Mouse (Mus musculus) adipose tissue, adult 10 weeks (tissue): ENCODE measurements around the gene Slc35a3. TPM values are rescaled to one million over a fixed set of nuclear protein-coding genes. Genes with fewer than 3 reads are reported as not detected.

Source experiments
- polyA plus RNA-seq: library from polyadenylated mRNA; stranded (reverse); fragments of 350-450 nt; fragmentation: Illumina TruSeq; extraction: RNeasy Lipid Tissue Mini Kit (QIAGEN cat#74804); gene quantifications from one replicate; pipeline ENCODE4 v1.2.3, GENCODE M21; 2014; ENCODE audit warnings: low read depth, low replicate concordance

The Slc35a3 gene
- polyA plus RNA-seq, result 22.3 TPM

GRCm38 (mm10) chr3:116712436-116712881 lies at the start of gene Slc35a3:
Gene Slc35a3 (minus strand): TSS chr3:116712831.

DNA sequence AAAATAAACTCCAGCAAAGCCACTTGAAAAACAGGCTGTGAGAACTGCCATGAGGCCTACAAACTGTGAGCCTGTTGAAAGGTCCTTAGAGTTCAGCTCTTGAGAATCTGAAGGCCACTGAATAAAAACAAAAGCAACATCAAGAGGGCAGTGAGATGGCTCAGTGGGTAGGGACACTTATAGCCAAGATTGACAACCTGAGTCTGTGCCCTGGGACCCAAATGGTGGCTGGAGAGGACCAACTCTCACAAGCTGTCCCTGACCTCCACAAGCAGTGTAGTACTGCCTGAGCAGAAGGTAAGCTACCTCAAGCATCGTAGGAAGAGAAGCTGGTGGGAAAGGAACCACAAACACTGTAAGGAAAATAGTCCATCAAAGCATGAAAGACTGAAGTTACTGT lies 31.5 kb downstream of the Slc35a3 start, which contains the start of gene Gm43191:
Gm43191 (minus strand) TSS at position 101 of the 400 bp plus-strand sequence.

DNA sequence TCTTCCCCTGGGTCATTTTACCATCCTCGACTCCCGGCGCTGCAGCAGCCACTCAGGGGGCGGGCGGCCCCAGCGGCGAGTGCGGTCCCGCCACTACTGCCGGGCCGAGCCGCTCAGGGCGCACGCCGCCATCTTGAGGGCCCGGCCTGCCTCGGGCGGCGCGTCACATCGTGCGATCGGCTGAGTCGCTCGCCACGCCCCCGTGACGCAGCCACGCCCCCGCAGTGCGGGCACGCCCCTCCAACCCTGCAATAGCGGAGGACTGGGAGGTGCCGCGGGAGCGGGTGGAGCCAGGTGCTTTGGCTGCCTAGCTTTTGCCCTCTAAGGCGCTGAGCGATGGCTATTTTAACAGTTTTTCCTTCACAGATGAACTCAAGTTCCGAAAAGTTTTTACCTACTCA lies 50.2 kb downstream of the Slc35a3 start, which contains the start of gene Mfsd14a:
Mfsd14a (minus strand) TSS at position 215 of the 401 bp plus-strand sequence.

Other genes starting within 250 kb of the Slc35a3 start
- gene Rtca, start 204.6 kb downstream of the Slc35a3 start, polyA plus RNA-seq, result 27.9 TPM
- 38.2 TPM for gene Dbt, start 199.8 kb downstream of the Slc35a3 start, polyA plus RNA-seq
- 5.9 TPM for gene Lrrc39, start 149.9 kb downstream of the Slc35a3 start, polyA plus RNA-seq
- 3.0 TPM for gene Sass6, start 117.8 kb downstream of the Slc35a3 start, polyA plus RNA-seq
- 11.1 TPM for gene Trmt13, start 98.2 kb downstream of the Slc35a3 start, polyA plus RNA-seq
- 45.5 TPM for gene Mfsd14a, start 50.2 kb downstream of the Slc35a3 start, polyA plus RNA-seq
- not detected for gene Gm43191, start 31.6 kb downstream of the Slc35a3 start, polyA plus RNA-seq
- gene Agl, start 95.3 kb upstream of the Slc35a3 start, polyA plus RNA-seq, result 10.8 TPM
- gene Frrs1, start 146.6 kb upstream of the Slc35a3 start, polyA plus RNA-seq, result 7.8 TPM